Mouse (Mus musculus) embryonic facial prominence, embryonic 15.5 days (tissue): ENCODE measurements around the gene Efna5. TPM values are rescaled to one million over a fixed set of nuclear protein-coding genes. Genes with fewer than 3 reads are reported as not detected.

Source experiments
- ATAC-seq: fragments of 200-750 bp; cut with Nextera tagmentation; 2 replicates; pipeline ENCODE4 v1.8.0; 2017; ENCODE audit warnings: low read depth, moderate TSS enrichment; ENCODE audit not compliant: insufficient number of reproducible peaks, low FRiP score, low TSS enrichment
- H3K27ac ChIP-seq: fragments of 300-500 bp; sonication (generic); replicated peaks from 2 replicates; pipeline ENCODE4 v1.5.1; 2015; ENCODE audit warnings: mild to moderate bottlenecking, inconsistent platforms
- H3K27me3 ChIP-seq: fragments of 300-500 bp; sonication (generic); 2 replicates; pipeline ENCODE4 v1.6.1; 2015; ENCODE audit warnings: inconsistent platforms
- H3K36me3 ChIP-seq: fragments of 300-500 bp; sonication (generic); 2 replicates; pipeline ENCODE4 v1.6.1; 2015; ENCODE audit warnings: mild to moderate bottlenecking, inconsistent platforms
- H3K4me1 ChIP-seq: fragments of 300-500 bp; sonication (generic); 2 replicates; pipeline ENCODE4 v1.6.1; 2015; ENCODE audit warnings: inconsistent platforms
- H3K4me2 ChIP-seq: fragments of 300-500 bp; sonication (generic); replicated peaks from 2 replicates; pipeline ENCODE4 v1.6.1; 2015; ENCODE audit warnings: mild to moderate bottlenecking, inconsistent platforms
- H3K4me3 ChIP-seq: fragments of 300-500 bp; sonication (generic); replicated peaks from 2 replicates; pipeline ENCODE4 v1.5.1; 2015; ENCODE audit warnings: mild to moderate bottlenecking, inconsistent platforms
- H3K9ac ChIP-seq: fragments of 300-500 bp; sonication (generic); 2 replicates; pipeline ENCODE4 v1.6.1; 2015; ENCODE audit warnings: inconsistent platforms
- H3K9me3 ChIP-seq: fragments of 300-500 bp; sonication (generic); replicated peaks from 2 replicates; pipeline ENCODE4 v1.6.1; 2016; ENCODE audit warnings: inconsistent platforms
- WGBS: fragments of 180-500 bp; shearing (Covaris S2); methylation state at CpG from one replicate; pipeline ENCODE4 v1.1.7; 2015; 5-methylcytosine and 5-hydroxymethylcytosine counted together
- polyA plus RNA-seq: library from polyadenylated mRNA; unstranded; fragments of >200 nt; fragmentation: Nextera tagmentation; extraction: Ambion mirVana; gene quantifications from 2 replicates; pipeline ENCODE4 v1.2.1, GENCODE M21; 2015

Gene Efna5
- polyA plus RNA-seq, 1 experiment from 2014 or later: 71.9 TPM

GRCm38 (mm10) chr17:62603604-62604003 lies 277.5 kb downstream of the Efna5 start:
- no peaks in the 10 kb centered on the region for H3K9me3 ChIP-seq
- no peak for ATAC-seq
- H3K4me2 ChIP-seq: no peak overlapping the region
- H3K27ac ChIP-seq: no peak overlapping the region
- no peaks in the 10 kb centered on the region for H3K27me3 ChIP-seq
- H3K9ac ChIP-seq: no peak overlapping the region
- 0 out of 2 replicates have a peak, but pooled peaks cover 4% of the 10 kb centered on the region for H3K36me3 ChIP-seq
- peaks cover 13% of the 10 kb centered on the region; the same call in 1 of the 2 replicates for H3K4me1 ChIP-seq
- H3K4me3 ChIP-seq: no peak overlapping the region
- whole genome bisulfite sequencing: 37% methylated on average over 5 of the region's 5 CpGs

DNA sequence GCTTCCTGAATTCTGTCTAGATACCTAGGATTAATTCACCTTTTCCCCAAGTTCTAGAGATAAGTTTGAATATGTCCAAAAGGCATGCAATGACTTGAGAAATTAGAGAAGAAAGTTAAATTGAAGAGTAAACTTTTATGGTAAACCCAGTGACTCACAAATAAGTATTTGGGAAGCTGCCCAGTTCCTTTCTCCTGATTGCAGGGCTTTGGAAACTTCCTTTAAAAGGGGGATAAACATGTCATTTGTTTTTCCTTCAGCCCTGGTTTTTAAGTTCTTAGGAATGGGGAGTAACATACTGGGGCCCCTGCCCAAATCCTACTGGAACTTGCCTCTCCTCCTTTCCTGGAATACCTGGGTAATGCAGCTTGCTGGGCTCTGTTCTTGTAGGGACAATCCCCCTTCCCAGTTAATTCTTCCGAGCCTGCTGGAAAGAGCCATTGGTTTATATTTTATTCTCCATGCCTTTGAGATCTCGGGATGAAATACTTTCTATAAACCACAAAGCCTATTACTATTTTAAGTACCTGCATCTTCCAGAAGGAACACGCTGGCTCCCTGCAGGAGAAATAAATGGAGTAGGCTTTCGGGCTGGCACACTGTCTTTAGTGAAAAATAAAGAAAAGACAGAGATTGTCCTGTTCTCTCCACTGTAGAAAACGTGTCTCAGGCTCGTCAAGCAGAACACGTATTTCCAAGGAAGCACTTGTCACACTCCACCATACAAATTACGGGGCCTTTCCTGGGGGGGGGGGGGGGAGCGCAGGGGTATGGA lies 282.2 kb downstream of the Efna5 start:
- 0 out of 2 replicates have a peak, but pooled peaks cover 4% of the 10 kb centered on the region for H3K36me3 ChIP-seq
- H3K27ac ChIP-seq: no peak overlapping the region
- H3K9me3 ChIP-seq: no peaks in the 10 kb centered on the region
- ATAC-seq: no peak
- 46% methylated on average over 9 of the region's 9 CpGs for WGBS
- no peak overlapping the region for H3K4me3 ChIP-seq
- no peak overlapping the region for H3K4me2 ChIP-seq
- no peak overlapping the region for H3K9ac ChIP-seq
- no peaks in the 10 kb centered on the region for H3K27me3 ChIP-seq
- 0 out of 2 replicates have a peak, but pooled peaks cover 13% of the 10 kb centered on the region for H3K4me1 ChIP-seq

DNA sequence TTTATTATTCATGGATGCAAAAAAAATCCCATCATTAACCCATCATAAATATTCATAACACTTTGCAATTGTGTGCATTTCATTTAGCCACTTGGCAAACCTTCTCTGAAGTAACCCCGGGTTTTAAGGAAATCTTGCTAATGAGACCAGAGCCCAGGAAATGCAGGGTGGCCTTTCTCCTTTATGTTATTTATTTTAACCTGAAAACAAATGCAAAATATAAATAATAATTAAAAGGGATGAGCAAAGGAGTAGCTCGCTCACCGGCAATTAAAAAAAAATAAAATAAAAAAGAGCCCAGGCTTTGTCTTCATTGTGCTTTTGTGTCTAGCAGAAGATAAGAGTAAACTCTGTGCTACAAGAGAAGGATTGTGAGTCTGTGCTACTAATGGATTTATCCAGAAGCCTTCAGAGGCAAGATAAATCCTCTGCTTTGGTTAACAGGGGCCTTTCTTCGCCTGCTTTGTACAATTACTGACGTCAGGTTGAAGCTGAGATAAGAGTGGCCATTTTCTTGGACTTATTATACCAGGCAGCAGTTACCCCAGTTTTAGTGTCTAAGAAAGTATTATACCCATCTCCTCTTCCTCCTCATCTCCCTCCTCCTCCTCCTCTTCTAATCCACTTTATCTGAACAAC lies 288.6 kb downstream of the Efna5 start:
- Histone ChIP-seq H3K9ac (no peak overlapping the region), H3K4me1 (no peaks in the 10 kb centered on the region), H3K4me3 (no peak overlapping the region), H3K36me3 (no peaks in the 10 kb centered on the region), H3K4me2 (no peak overlapping the region), H3K27ac (no peak overlapping the region), H3K27me3 (no peaks in the 10 kb centered on the region), H3K9me3 (peaks cover 3% of the 10 kb centered on the region; the same call in 1 of the 2 replicates)
- no peak for ATAC-seq
- WGBS: 72% methylated on average over 5 of the region's 5 CpGs

GRCm38 (mm10) chr17:62591581-62592435 lies 289.3 kb downstream of the Efna5 start:
- peaks cover 9% of the 10 kb centered on the region for H3K9me3 ChIP-seq
- no peak overlapping the region for H3K4me2 ChIP-seq
- H3K27ac ChIP-seq: no peak overlapping the region
- no peak for ATAC-seq
- WGBS: 82% methylated on average over 10 of the region's 10 CpGs
- no peaks in the 10 kb centered on the region for H3K27me3 ChIP-seq
- no peak overlapping the region for H3K4me3 ChIP-seq
- no peak overlapping the region for H3K9ac ChIP-seq
- no peaks in the 10 kb centered on the region for H3K4me1 ChIP-seq
- H3K36me3 ChIP-seq: no peaks in the 10 kb centered on the region

DNA sequence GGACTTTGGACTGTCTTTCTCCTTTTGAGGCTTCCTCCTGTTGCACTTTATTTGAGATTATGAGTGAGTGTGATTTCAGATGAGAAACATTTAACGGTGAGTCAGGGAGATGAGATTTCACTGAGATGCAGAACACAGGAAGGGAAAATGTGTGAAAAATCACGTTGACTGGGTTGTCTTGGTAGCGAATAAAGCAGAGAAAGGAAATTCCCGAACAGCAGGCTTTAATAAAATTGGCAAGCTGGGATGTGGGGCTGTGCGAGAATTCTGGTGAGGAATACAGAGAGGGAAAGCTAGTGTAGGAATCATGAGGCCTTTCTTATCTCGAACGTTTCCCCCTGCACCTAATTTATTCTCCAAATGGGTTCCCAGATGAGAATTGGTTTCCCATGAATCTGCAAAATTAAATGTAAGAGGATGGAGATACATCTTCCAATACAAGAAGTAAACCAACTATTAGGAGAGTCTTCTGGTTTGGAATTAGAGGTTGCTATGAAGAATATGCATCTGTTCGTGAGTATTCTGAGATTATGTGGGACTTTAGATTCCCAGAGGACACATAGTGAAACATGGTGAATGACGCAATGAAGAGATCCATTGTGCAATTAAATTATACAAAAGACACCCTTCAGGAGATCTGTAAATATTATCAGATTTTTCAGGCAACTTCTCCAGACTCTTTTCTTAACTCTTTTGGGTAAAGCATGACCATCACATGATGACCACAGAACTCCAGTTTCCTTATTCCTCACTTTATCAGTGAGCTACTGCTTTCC lies 290.2 kb downstream of the Efna5 start:
- Histone ChIP-seq H3K4me3 (no peak overlapping the region), H3K9me3 (peaks cover 9% of the 10 kb centered on the region), H3K4me2 (no peak overlapping the region), H3K27me3 (no peaks in the 10 kb centered on the region), H3K36me3 (no peaks in the 10 kb centered on the region), H3K27ac (no peak overlapping the region), H3K9ac (no peak overlapping the region), H3K4me1 (no peaks in the 10 kb centered on the region)
- 52% methylated on average over 9 of the region's 9 CpGs for WGBS
- no peak for ATAC-seq

GRCm38 (mm10) chr17:62580127-62580526 lies 301.0 kb downstream of the Efna5 start:
- no peaks in the 10 kb centered on the region for H3K9me3 ChIP-seq
- no peak overlapping the region for H3K9ac ChIP-seq
- H3K27me3 ChIP-seq: no peaks in the 10 kb centered on the region
- WGBS: 42% methylated on average over 6 of the region's 6 CpGs
- no peak overlapping the region for H3K4me3 ChIP-seq
- no peak for ATAC-seq
- H3K27ac ChIP-seq: 0 out of 2 replicates have a peak overlapping the region, but pooled peaks have one; percentile 0
- H3K36me3 ChIP-seq: no peaks in the 10 kb centered on the region
- H3K4me1 ChIP-seq: 0 out of 2 replicates have a peak, but pooled peaks cover 7% of the 10 kb centered on the region
- peak overlapping the region; percentile 18; the same call in 1 of the 2 replicates for H3K4me2 ChIP-seq

DNA sequence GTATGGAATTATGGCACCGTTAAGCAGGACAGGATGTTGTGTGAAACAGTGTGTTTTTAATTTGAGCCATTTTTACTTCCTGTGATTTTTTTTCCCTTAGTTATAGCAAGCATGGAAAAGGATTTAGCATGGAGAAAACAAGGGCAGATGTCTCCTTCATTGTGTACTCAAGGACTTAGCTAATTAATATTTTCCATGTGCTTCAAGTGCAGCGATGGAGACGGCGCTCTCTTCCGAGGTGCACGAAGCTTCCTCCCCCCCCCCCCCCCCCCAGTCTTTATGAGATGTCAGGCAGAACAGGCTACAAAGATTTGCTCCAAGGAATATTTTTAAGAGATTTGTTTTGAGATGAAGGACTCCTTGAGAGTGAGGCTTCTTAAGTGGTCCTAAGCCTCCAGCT lies 301.5 kb downstream of the Efna5 start:
- no peaks in the 10 kb centered on the region for H3K27me3 ChIP-seq
- 40% methylated on average over 6 of the region's 6 CpGs for WGBS
- peak overlapping the region; percentile 18; the same call in 1 of the 2 replicates for H3K4me2 ChIP-seq
- no peak overlapping the region for H3K4me3 ChIP-seq
- no peak; the same call in 1 of the 2 replicates for ATAC-seq
- 0 out of 2 replicates have a peak, but pooled peaks cover 7% of the 10 kb centered on the region for H3K4me1 ChIP-seq
- H3K9ac ChIP-seq: no peak overlapping the region
- H3K27ac ChIP-seq: 0 out of 2 replicates have a peak overlapping the region, but pooled peaks have one; percentile 0
- H3K36me3 ChIP-seq: no peaks in the 10 kb centered on the region
- no peaks in the 10 kb centered on the region for H3K9me3 ChIP-seq

GRCm38 (mm10) chr17:62574499-62575265 lies 306.4 kb downstream of the Efna5 start:
- 69% methylated on average over 9 of the region's 9 CpGs for WGBS
- no peaks in the 10 kb centered on the region for H3K4me1 ChIP-seq
- H3K4me3 ChIP-seq: no peak overlapping the region
- no peak for ATAC-seq
- no peak overlapping the region for H3K9ac ChIP-seq
- no peaks in the 10 kb centered on the region for H3K27me3 ChIP-seq
- no peaks in the 10 kb centered on the region for H3K9me3 ChIP-seq
- H3K4me2 ChIP-seq: no peak overlapping the region
- H3K27ac ChIP-seq: no peak overlapping the region
- H3K36me3 ChIP-seq: no peaks in the 10 kb centered on the region

GRCm38 (mm10) chr17:62570101-62570500 lies 311.0 kb downstream of the Efna5 start:
- H3K27ac ChIP-seq: no peak overlapping the region
- H3K4me2 ChIP-seq: no peak overlapping the region
- H3K27me3 ChIP-seq: no peaks in the 10 kb centered on the region
- no peak for ATAC-seq
- no peak overlapping the region for H3K9ac ChIP-seq
- H3K9me3 ChIP-seq: no peaks in the 10 kb centered on the region
- H3K4me3 ChIP-seq: no peak overlapping the region
- 68% methylated on average over 1 of the region's 1 CpGs for WGBS
- no peaks in the 10 kb centered on the region; the same call in 1 of the 2 replicates for H3K4me1 ChIP-seq
- H3K36me3 ChIP-seq: no peaks in the 10 kb centered on the region

DNA sequence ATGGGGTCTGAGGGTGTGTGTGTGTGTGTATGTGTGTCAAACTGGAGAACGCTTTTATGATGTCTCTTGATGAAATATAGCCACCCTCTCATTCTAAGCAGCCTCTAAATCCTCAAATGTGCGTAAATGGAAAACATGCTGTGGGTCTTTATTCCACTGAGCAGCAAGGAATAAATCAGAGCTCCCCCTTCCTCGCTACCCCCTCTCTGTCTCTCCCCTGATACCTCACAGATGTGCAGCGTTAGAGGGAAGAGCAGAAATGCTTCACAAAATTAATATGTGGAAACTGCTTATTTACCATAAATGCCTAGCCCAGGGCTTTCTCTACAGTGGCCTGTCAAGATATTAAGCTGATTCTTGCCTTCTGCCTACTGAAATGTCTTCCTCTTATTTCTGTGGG lies 313.1 kb downstream of the Efna5 start:
- ATAC-seq: no peak
- no peaks in the 10 kb centered on the region for H3K9me3 ChIP-seq
- H3K4me2 ChIP-seq: no peak overlapping the region
- no peak overlapping the region for H3K4me3 ChIP-seq
- no peaks in the 10 kb centered on the region; the same call in 1 of the 2 replicates for H3K4me1 ChIP-seq
- no peaks in the 10 kb centered on the region for H3K36me3 ChIP-seq
- H3K27ac ChIP-seq: no peak overlapping the region
- 24% methylated on average over 4 of the region's 4 CpGs for WGBS
- no peak overlapping the region for H3K9ac ChIP-seq
- H3K27me3 ChIP-seq: no peaks in the 10 kb centered on the region
